Mouse (Mus musculus): Measurements from ENCODE around the gene Ccdc170.

- TF ChIP-seq TCF12 (IDR thresholded peaks at IDR 0.05; ENCODE audit: insufficient read depth, poor library complexity, severe bottlenecking) (no peak), POLR2A (IDR thresholded peaks at IDR 0.05; ENCODE audit: insufficient read length, low read depth) (no peak), SRF (IDR thresholded peaks at IDR 0.05; ENCODE audit: control insufficient read depth, insufficient read length, low read depth) (no peak), MAX (IDR thresholded peaks at IDR 0.05; ENCODE audit: low read depth) (no peak), E2F4 (IDR thresholded peaks at IDR 0.05; ENCODE audit: insufficient read depth) (no peak), USF1 (IDR thresholded peaks at IDR 0.05; ENCODE audit: low read depth) (no peak), MYOD1 (IDR thresholded peaks at IDR 0.05; ENCODE audit: control insufficient read depth in 1 of 3, insufficient read length in 2 of 3, low read depth in 2 of 3) (no peak), POLR2AphosphoS2 (IDR thresholded peaks at IDR 0.05; ENCODE audit: insufficient read length, low read depth) (no peak), MYOG (IDR thresholded peaks at IDR 0.05; ENCODE audit: control insufficient read depth in 1 of 3, insufficient read depth in 1 of 3, insufficient read length in 2 of 3, low read depth in 2 of 3) (no peak), CEBPB (IDR thresholded peaks at IDR 0.05; ENCODE audit: insufficient read depth, poor library complexity, severe bottlenecking) (no peak)
Measured at GRCm38 (mm10) chr10:4469406-4469805, 12.9 kb upstream of the Ccdc170 start.

All from myocyte (in vitro differentiated cells).